Mouse (Mus musculus): Measurements from ENCODE around the gene Rab31. TPM values are rescaled to one million over a fixed set of nuclear protein-coding genes. Genes with fewer than 3 reads are reported as not detected.

Rab31 gene
- polyA plus RNA-seq, 1 experiment from 2014 or later: 23.5 TPM

DNA sequence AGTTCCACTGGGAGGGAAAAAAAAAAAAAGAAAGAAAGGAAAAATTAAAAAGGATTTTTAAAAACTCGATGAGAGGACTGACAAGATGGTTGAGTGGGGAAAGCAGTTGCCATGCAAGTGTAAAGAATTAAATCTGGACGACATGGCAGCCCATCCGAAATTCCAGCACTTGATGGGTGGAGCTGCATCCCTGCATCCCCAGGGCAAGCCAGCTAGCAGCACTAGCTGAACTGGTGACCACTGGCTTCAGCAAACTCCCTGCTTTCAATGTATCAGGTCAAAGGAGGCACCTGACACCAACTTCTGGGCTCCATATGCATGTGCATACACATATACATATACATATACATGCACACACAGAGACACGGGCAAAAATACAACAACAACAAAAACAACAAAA lies 80.3 kb downstream of the Rab31 start:
- no peak overlapping the region for H3K4me3 ChIP-seq (ENCODE audit: low read depth, low read length)
- no peaks in the 10 kb centered on the region for H3K27me3 ChIP-seq (ENCODE audit: control insufficient read depth, insufficient read depth, low read length)
- no peaks in the 10 kb centered on the region for H3K9me3 ChIP-seq (ENCODE audit: control insufficient read depth, low read length)
- no peaks in the 10 kb centered on the region for H3K4me1 ChIP-seq (replicated peaks; ENCODE audit: control insufficient read depth, insufficient read depth)
- DNase-seq (ENCODE audit: low spot score) (no peak), ATAC-seq (ENCODE audit: low FRiP score, low TSS enrichment) (no peak)
- WGBS: 82% methylated on average over 4 of the region's 4 CpGs
- H3K36me3 ChIP-seq (ENCODE audit: control insufficient read depth, insufficient read depth, low read length): no peaks in the 10 kb centered on the region
- no peak overlapping the region for H3K27ac ChIP-seq (replicated peaks)
- TF ChIP-seq CTCF (IDR thresholded peaks at IDR 0.05; ENCODE audit: low read depth): no peak
- no peak for TF ChIP-seq EP300 (optimal IDR thresholded peaks at IDR 0.05)
- H3K4me2 ChIP-seq (replicated peaks; ENCODE audit: low read depth): no peak overlapping the region
- no peak overlapping the region for H3K9ac ChIP-seq (ENCODE audit: low read length)

DNA sequence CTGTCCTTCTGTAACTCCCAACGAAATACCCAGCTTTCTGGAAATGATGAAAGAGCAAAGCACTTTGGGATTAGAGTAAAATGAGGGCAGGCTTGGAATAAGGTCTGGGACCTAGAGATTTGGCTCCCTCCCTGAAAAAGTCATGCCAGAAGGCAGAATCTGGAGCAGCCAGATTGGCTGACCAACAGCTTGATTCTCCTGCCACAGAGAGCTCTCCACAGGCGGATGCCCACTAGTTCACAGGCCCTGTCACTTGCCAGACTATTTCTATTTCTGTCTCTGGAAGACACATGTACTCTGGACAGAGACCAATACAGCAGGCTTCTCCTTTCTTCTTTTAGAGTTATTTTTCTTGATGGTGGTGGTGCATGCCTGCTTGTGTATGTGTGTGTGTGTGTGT lies 88.8 kb downstream of the Rab31 start:
- Histone ChIP-seq H3K4me3 (ENCODE audit: low read depth, low read length) (no peak overlapping the region), H3K27me3 (ENCODE audit: control insufficient read depth, insufficient read depth, low read length) (no peaks in the 10 kb centered on the region), H3K9me3 (ENCODE audit: control insufficient read depth, low read length) (no peaks in the 10 kb centered on the region), H3K27ac (replicated peaks) (0 out of 2 replicates have a peak overlapping the region, but pooled peaks have one; percentile 49), H3K36me3 (ENCODE audit: control insufficient read depth, insufficient read depth, low read length) (no peaks in the 10 kb centered on the region), H3K4me2 (replicated peaks; ENCODE audit: low read depth) (no peak overlapping the region), H3K9ac (ENCODE audit: low read length) (no peak overlapping the region), H3K4me1 (replicated peaks; ENCODE audit: control insufficient read depth, insufficient read depth) (no peaks in the 10 kb centered on the region)
- ATAC-seq (ENCODE audit: low FRiP score, low TSS enrichment) (no peak), DNase-seq (ENCODE audit: low spot score) (peak; percentile 12)
- no peak for TF ChIP-seq CTCF (IDR thresholded peaks at IDR 0.05; ENCODE audit: low read depth)
- no peak for TF ChIP-seq EP300 (optimal IDR thresholded peaks at IDR 0.05)
- 54% methylated on average over 2 of the region's 2 CpGs for WGBS

DNA sequence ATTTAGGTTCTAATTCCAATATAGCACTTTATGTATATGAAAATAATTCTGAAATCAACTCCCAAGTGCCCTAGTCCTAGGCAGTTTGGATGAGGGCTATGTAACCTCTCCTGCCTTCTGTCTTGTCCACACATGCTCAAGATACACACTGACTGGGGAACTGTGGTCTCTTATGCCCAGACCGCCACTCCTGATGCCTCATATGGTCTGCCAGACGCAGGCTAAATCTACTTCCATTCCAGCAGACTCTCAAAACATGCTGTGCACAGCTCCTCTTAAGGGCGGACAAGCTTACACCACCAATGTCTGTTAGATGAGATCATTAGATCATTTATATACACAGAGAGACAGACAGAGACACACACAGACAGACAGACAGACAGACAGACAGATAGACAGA lies 89.2 kb downstream of the Rab31 start:
- no peak overlapping the region for H3K4me2 ChIP-seq (replicated peaks; ENCODE audit: low read depth)
- H3K4me3 ChIP-seq (ENCODE audit: low read depth, low read length): no peak overlapping the region
- no peak overlapping the region for H3K9ac ChIP-seq (ENCODE audit: low read length)
- H3K9me3 ChIP-seq (ENCODE audit: control insufficient read depth, low read length): no peaks in the 10 kb centered on the region
- no peak for TF ChIP-seq EP300 (optimal IDR thresholded peaks at IDR 0.05)
- no peak for TF ChIP-seq CTCF (IDR thresholded peaks at IDR 0.05; ENCODE audit: low read depth)
- H3K27ac ChIP-seq (replicated peaks): 0 out of 2 replicates have a peak overlapping the region, but pooled peaks have one; percentile 49
- no peaks in the 10 kb centered on the region for H3K36me3 ChIP-seq (ENCODE audit: control insufficient read depth, insufficient read depth, low read length)
- H3K4me1 ChIP-seq (replicated peaks; ENCODE audit: control insufficient read depth, insufficient read depth): no peaks in the 10 kb centered on the region
- DNase-seq (ENCODE audit: low spot score): peak; percentile 8
- ATAC-seq (ENCODE audit: low FRiP score, low TSS enrichment): peak; percentile 47; the same call in 1 of the 2 replicates
- 75% methylated on average over 3 of the region's 3 CpGs for WGBS
- H3K27me3 ChIP-seq (ENCODE audit: control insufficient read depth, insufficient read depth, low read length): no peaks in the 10 kb centered on the region

DNA sequence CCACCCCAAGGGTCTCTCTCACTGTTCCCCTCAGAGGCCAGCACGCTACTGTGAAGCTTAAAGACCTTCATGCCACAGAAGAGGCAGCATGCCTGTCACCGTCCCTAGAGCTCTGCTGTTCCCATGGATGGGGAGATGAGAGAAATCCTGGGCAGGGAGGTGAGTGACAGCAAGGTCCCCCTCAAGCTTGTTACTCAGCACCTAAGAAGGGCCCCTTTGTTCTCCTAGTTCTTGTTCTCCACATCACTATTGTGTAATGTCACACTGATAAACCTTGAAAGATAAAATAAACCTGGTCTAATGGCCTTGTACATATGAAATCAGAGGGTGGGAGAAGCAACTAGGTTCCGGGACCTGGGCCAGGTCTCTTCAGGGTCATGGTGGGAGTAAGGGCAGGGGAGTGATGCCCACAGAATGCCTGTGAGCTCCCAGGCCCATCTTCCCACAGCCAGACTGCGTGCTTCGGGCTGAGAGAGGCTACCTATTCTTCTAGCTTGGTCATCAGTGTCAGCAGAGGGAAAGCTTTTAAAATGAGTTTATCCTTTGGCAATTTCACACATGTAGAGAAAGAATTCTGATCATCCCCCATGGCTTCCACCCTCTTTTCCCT lies 90.4 kb downstream of the Rab31 start:
- 80% methylated on average over 5 of the region's 5 CpGs for WGBS
- no peak for ATAC-seq (ENCODE audit: low FRiP score, low TSS enrichment)

DNA sequence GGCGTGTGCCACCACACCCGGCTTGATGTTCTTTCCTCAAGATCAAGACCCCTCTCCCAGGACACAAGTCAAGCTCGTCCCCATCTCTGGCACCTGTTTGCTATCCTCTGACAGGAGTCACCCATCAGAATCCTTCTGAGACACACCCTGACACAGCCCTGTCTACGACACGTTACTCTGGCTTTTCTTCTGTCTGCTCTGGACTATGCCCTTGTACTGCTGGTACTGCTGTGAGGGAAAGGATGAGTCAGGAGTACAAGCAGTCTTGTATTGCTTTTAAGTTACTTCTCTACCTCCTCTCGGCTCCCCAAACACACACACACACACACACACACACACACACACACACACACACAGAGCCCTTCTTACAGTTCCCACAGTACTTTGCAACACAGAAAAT lies 91.0 kb downstream of the Rab31 start:
- ATAC-seq (ENCODE audit: low FRiP score, low TSS enrichment) (peak; percentile 65; the same call in 1 of the 2 replicates), DNase-seq (ENCODE audit: low spot score) (peak; percentile 14)
- Histone ChIP-seq H3K4me2 (replicated peaks; ENCODE audit: low read depth) (no peak overlapping the region), H3K4me3 (ENCODE audit: low read depth, low read length) (no peak overlapping the region), H3K27ac (replicated peaks) (no peak overlapping the region), H3K27me3 (ENCODE audit: control insufficient read depth, insufficient read depth, low read length) (no peaks in the 10 kb centered on the region), H3K9ac (ENCODE audit: low read length) (no peak overlapping the region), H3K4me1 (replicated peaks; ENCODE audit: control insufficient read depth, insufficient read depth) (no peaks in the 10 kb centered on the region), H3K36me3 (ENCODE audit: control insufficient read depth, insufficient read depth, low read length) (no peaks in the 10 kb centered on the region), H3K9me3 (ENCODE audit: control insufficient read depth, low read length) (no peaks in the 10 kb centered on the region)
- TF ChIP-seq CTCF (IDR thresholded peaks at IDR 0.05; ENCODE audit: low read depth) (no peak), EP300 (optimal IDR thresholded peaks at IDR 0.05) (no peak)
- 76% methylated on average over 6 of the region's 6 CpGs for WGBS

More for the DNA sequence above, 90.4 kb downstream of the Rab31 start:
- peak; percentile 12 for DNase-seq (ENCODE audit: low spot score)
- no peak overlapping the region for H3K4me2 ChIP-seq (replicated peaks; ENCODE audit: low read depth)
- H3K4me3 ChIP-seq (ENCODE audit: low read depth, low read length): no peak overlapping the region
- no peaks in the 10 kb centered on the region for H3K27me3 ChIP-seq (ENCODE audit: control insufficient read depth, insufficient read depth, low read length)
- no peaks in the 10 kb centered on the region for H3K36me3 ChIP-seq (ENCODE audit: control insufficient read depth, insufficient read depth, low read length)
- no peak overlapping the region for H3K27ac ChIP-seq (replicated peaks)
- TF ChIP-seq EP300 (optimal IDR thresholded peaks at IDR 0.05): no peak
- no peak for TF ChIP-seq CTCF (IDR thresholded peaks at IDR 0.05; ENCODE audit: low read depth)
- H3K4me1 ChIP-seq (replicated peaks; ENCODE audit: control insufficient read depth, insufficient read depth): no peaks in the 10 kb centered on the region
- H3K9ac ChIP-seq (ENCODE audit: low read length): no peak overlapping the region
- no peaks in the 10 kb centered on the region for H3K9me3 ChIP-seq (ENCODE audit: control insufficient read depth, low read length)

DNA sequence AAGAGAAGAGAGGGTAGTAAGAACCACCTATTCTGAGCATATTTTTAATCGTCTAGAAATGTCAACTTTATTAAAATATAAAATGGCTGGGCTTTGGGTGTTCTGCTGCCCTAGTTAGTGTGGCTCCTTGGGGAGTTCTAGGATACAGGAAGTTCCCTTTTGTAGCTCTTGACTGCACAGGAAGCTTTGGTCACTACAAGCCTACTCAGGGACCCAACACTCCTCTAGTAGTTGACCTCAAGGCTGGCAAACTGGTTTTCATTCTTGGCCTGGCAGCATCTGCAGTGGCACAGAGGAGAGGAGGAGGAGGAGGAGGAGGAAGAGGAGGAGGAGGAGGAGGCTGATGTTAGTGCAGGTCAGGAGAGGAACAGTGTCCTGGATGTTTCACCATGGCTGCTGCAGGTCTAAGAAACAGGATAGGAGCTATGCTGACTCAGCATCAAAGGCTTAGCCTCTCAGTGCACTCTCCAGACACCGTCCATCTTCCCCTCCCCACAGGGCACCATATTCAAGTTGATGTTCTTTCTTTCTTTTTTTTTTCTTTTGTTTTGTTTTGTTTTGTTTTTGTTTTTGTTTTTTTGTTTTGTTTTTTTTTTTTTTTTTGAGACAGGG lies 91.6 kb downstream of the Rab31 start:
- DNase-seq (ENCODE audit: low spot score) (peak; percentile 9), ATAC-seq (ENCODE audit: low FRiP score, low TSS enrichment) (no peak)
- H3K36me3 ChIP-seq (ENCODE audit: control insufficient read depth, insufficient read depth, low read length): no peaks in the 10 kb centered on the region
- H3K9ac ChIP-seq (ENCODE audit: low read length): no peak overlapping the region
- no peaks in the 10 kb centered on the region for H3K27me3 ChIP-seq (ENCODE audit: control insufficient read depth, insufficient read depth, low read length)
- no peaks in the 10 kb centered on the region for H3K4me1 ChIP-seq (replicated peaks; ENCODE audit: control insufficient read depth, insufficient read depth)
- H3K9me3 ChIP-seq (ENCODE audit: control insufficient read depth, low read length): no peaks in the 10 kb centered on the region
- no peak overlapping the region for H3K4me2 ChIP-seq (replicated peaks; ENCODE audit: low read depth)
- 86% methylated on average over 2 of the region's 2 CpGs for WGBS
- H3K27ac ChIP-seq (replicated peaks): no peak overlapping the region
- H3K4me3 ChIP-seq (ENCODE audit: low read depth, low read length): no peak overlapping the region
- no peak for TF ChIP-seq EP300 (optimal IDR thresholded peaks at IDR 0.05)
- TF ChIP-seq CTCF (IDR thresholded peaks at IDR 0.05; ENCODE audit: low read depth): no peak

Data from stomach, postnatal 0 days (tissue).